Mouse (Mus musculus) inflammation-experienced regulatory T-cells, adult 16 weeks (primary cell): ENCODE measurements around the gene Prdx5. TPM values are rescaled to one million over a fixed set of nuclear protein-coding genes. Genes with fewer than 3 reads are reported as not detected.

Source experiments
- polyA plus RNA-seq: library from polyadenylated mRNA; unstranded; fragments of 100-300 nt; shearing (Covaris generic); gene quantifications from one replicate; pipeline ENCODE4 v1.2.1, GENCODE M21; 2017

Gene Prdx5
- polyA plus RNA-seq = 258 TPM

DNA sequence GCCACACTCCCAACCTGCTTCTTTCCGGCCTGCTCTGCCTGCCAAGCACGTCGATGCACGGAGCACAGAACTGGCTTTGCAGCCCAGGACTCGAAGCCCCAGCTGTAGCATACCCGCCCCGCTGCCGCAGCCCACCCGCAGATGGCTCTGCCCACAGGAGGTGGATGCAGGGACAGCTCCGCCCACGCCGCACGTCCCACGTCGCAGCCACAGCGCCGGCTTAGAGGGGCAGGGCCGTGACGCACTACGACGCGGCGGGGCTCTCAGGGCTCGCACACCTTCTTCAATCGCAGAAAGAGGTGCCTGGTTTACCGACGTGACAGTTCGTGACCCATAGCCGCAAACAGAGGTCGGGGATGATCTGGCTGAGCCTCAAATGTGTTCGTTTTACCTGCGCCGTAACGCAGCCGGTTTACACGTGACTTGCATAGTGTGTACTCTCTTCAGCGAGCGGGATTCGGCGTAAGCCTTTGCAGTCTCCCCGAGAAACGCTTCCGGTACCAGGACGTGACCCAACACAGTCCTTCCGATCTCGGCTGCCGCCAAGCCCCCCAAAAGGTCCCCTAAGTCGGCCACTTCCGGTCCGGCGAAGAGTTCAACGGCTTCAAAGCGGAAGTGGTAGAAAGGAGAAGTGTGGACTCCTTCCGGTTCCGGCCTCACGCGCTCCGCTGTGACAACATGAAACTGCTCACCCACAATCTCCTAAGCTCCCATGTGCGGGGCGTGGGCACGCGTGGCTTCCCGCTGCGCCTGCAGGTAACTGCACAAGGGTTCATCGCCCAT is at the start of gene Prdx5, which contains the start of gene Trmt112:
Prdx5 (minus strand) TSS at position 600 of the 783 bp plus-strand sequence.
Trmt112 (plus strand) TSS at position 192 of the 783 bp plus-strand sequence.

DNA sequence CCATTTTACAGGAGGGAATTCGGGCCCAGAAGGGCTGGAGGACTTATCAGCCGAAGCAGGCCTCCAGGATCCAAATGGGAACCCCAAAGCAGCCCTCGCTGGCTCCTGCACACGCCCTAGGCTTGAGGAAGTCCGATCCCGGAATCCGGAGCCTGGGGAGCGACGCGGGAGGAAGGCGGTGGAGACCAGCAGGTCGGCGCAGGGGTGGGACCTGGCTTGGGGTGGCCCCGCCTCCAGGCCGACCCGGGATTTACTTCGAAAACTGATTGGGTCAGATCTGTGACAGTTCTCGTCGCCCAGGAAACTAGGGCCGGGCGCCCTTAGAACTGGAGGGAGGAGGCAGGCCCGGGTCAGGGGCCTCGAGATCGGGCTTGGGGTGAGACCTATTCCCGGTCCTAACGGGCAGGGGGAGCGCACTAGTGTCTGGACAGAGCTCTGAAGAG is 32.4 kb upstream of the Prdx5 start, which contains the start of gene Gpr137:
Gpr137 (minus strand) TSS at position 232 of the 443 bp plus-strand sequence.

DNA sequence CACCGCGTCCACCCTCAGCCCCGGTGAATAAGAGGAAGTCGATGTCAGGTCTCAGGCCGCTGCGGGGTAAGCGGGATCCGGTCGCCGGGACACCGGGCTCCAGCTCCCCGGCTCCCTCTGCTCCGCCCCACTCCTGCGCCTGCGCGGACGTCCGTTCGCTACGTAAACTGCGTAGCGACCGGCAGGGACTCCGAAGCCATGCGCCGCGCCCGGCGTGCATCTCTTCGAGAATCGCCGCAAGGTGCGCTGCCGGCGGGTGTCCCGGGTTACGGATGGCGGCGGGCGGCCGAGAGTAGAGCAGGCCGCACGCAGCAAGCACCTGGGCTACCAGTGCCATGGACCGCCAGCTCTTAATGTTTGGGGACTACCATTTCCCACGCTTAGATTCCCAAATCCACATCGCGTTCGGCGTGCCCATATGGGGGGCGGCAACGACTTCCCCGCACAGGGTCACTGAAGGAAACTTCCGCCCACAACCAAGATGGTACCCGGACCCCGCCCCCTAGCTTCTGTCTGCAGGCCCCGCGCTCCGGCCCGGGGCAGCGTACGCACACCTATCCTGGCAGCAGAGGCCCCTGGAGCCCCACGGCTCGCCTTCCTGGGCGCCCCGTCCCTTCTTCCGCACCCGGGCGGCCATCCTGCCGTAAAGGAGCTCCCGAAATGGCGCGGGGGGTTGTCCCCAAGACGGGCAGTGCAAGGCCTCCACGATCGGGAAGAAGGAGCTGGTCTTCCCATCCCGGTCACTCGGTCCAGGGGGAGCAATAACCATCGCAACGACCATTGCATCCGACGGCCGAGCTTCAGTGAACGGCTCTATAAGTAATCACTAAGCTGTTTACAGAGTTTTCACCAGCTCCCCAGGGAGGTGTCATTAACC is 31.7 kb upstream of the Prdx5 start, which contains the start of gene Bad:
Bad (plus strand) TSS at position 490 of the 877 bp plus-strand sequence.

DNA sequence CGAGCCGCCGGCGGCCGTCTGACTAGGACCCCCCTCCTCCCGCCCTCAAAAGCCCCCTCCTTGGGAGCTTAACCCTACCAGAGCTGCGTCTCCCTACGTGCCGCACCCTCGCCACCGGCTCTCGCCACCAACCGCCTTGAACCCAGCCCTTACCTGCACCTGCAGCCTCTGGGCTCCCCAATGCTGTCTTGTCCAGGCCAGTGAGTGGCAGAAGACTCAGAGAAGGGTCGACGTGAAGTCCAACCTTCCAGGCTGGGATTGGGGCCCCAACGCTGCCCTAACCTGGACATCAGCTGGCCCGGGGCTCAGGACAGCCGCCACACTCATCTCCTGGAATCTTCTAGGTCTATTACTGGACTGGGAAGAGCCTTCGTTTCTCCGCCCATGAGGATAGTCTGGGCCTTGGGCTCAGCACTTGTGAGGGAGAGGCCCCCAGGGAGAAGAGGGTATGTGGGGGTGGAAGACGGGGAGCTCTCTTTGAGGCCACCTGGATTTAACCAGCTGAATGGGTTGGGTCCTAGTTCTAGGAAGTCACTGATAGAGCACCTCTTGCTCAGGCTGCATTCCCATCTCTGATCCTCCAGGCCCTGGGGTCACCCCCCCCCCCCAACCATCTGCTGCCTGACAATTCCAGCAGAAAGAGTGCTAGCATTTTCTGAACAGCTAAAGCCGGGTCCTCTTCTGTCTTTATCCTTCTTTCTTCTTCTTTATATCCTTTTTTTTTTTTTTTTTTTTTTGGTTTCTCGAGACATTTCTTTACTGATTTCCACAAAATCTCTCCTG is 24.5 kb upstream of the Prdx5 start, which contains the start of gene Kcnk4:
Kcnk4 (minus strand) TSS at position 321 of the 783 bp plus-strand sequence.

DNA sequence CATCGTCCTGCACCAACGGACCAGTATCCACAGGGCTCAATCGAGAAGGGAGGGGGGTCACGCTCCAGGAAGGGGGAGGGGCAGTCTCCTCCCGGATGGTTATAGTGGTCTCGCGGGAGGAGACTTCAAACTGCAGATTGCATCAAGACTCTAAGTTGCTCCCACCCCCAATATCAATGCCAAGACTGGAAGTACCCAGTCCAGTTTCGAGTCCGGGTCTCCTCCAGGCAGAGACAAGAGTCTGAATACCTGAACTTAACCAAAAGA is 15.3 kb upstream of the Prdx5 start, which contains the start of gene Catsperz:
Catsperz (minus strand) TSS at position 74 of the 267 bp plus-strand sequence.

DNA sequence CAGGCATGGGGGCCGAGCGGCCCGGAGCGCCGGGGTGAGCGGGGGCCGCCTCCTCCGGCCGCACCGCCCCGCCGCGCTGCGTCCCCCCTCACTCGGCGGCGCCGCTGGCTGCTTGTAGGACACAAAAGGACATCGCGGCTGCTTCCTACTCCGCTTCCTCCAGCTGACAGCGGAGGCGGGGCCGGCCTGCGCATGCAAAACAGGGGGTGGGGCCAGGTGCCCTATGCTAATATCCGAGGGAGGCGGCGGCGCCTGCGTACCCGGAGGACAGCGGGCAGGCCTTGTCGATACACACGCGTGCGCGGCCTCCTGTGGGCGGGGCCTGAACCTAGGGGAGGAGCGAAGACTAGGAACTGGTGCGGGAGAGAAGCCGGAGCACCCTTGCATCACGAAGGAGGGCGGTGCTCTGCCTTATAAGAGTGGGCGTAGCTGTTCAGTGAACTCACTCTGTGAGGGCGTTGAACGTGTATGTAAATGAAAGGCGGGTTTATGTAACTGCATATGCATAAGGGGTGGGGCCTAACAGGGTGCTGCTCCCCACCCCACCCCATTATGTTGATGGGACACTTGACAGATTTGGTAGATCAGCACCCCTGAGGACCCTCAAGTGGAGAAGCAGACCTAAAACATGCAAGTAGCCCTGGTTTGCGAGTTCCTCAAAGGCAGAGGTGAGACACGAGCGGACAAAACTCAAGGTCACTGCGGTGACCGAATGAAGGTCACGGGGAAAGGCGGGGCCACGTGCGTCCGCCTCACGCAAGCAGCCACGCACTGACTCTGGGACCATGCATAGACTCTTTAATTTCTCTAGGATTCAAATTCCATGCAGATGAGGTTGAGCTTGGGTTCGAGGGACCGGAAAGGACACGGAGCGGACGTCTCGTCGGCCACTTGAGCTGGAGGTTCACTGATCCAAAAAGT is 12.0 kb upstream of the Prdx5 start, which contains the start of gene Esrra:
Esrra (minus strand) TSS at position 167 of the 921 bp plus-strand sequence.

DNA sequence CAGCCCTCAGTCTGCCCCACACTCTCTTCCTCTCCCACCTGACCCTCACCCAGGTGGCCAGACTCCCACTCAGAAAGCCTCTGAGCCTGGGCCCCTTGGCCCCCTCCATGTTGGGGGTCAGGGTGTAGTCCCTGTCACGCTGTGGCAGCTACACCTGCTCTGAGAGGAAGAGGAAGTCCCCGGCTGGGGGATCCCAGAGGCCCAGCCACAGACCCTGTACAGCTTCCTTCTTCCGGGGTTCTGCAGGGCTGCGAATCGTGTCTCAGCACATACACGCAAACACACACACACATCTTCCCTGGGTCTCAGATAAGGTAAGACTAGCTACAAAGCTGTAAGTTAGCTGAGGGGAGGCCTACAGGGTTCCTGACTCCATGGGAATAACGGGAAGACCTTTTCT is 51.9 kb downstream of the Prdx5 start, which contains the start of gene Ccdc88b:
Ccdc88b (minus strand) TSS at position 181 of the 400 bp plus-strand sequence.

Other genes with a start within 250 kb of the Prdx5 start
- gene Rps6ka4, start 69.5 kb downstream of the Prdx5 start, polyA plus RNA-seq = 53.0 TPM
- 68.9 TPM for gene Ccdc88b, start 51.9 kb downstream of the Prdx5 start, polyA plus RNA-seq
- 181 TPM for gene Trmt112, start 408 bp downstream of the Prdx5 start, polyA plus RNA-seq
- gene Esrra, start 11.7 kb upstream of the Prdx5 start, polyA plus RNA-seq = 9.0 TPM
- not detected for gene Catsperz, start 15.3 kb upstream of the Prdx5 start, polyA plus RNA-seq
- gene Kcnk4, start 24.4 kb upstream of the Prdx5 start, polyA plus RNA-seq = not detected
- 42.3 TPM for gene Bad, start 31.8 kb upstream of the Prdx5 start, polyA plus RNA-seq
- 18.2 TPM for gene Gpr137, start 32.4 kb upstream of the Prdx5 start, polyA plus RNA-seq
- 32.1 TPM for gene Ppp1r14b, start 64.9 kb upstream of the Prdx5 start, polyA plus RNA-seq
- 15.8 TPM for gene Plcb3, start 66.4 kb upstream of the Prdx5 start, polyA plus RNA-seq
- gene Fkbp2, start 70.4 kb upstream of the Prdx5 start, polyA plus RNA-seq = 57.9 TPM
- 2.1 TPM for gene Vegfb, start 77.5 kb upstream of the Prdx5 start, polyA plus RNA-seq
- gene Dnajc4, start 82.5 kb upstream of the Prdx5 start, polyA plus RNA-seq = 54.6 TPM
- 39.3 TPM for gene Nudt22, start 86.0 kb upstream of the Prdx5 start, polyA plus RNA-seq
- gene Trpt1, start 86.0 kb upstream of the Prdx5 start, polyA plus RNA-seq = 8.9 TPM
- 472 TPM for gene Fermt3, start 109.4 kb upstream of the Prdx5 start, polyA plus RNA-seq
- 205 TPM for gene Stip1, start 129.9 kb upstream of the Prdx5 start, polyA plus RNA-seq
- 3.3 TPM for gene Macrod1, start 146.7 kb upstream of the Prdx5 start, polyA plus RNA-seq
- not detected for gene Flrt1, start 195.6 kb upstream of the Prdx5 start, polyA plus RNA-seq